Mouse (Mus musculus) CH12.LX (cell line): ENCODE data around the gene Pcmt1. TPM values are rescaled to one million over a fixed set of nuclear protein-coding genes. Genes with fewer than 3 reads are reported as not detected.

Source experiments
- DNase-seq: peaks from one replicate; pipeline ENCODE4 v3.0.0-alpha.2; 2013; ENCODE audit errors: extremely low read depth
- H3K27ac ChIP-seq: 2 replicates; pipeline ENCODE4 v1.5.1; 2012; ENCODE audit warnings: low read depth, mild to moderate bottlenecking, control low read depth, moderate library complexity; ENCODE audit not compliant: insufficient read depth
- H3K27me3 ChIP-seq: replicated peaks from 2 replicates; pipeline ENCODE3; 2012; ENCODE audit warnings: inconsistent platforms
- H3K36me3 ChIP-seq, 2 experiments: replicated peaks in 1 of 2; 2 replicates each; pipeline versions ENCODE3 to v1.6.1; 2012; ENCODE audit warnings: inconsistent platforms in 1 of 2, low read length in 1 of 2, mild to moderate bottlenecking in 1 of 2, mixed read lengths in 1 of 2, moderate library complexity in 1 of 2; ENCODE audit not compliant: control insufficient read depth in 1 of 2, insufficient read depth in 1 of 2
- H3K4me1 ChIP-seq, 2 experiments: 2 replicates each; pipeline ENCODE4 v1.6.1; 2012; ENCODE audit warnings: inconsistent platforms in 1 of 2, moderate library complexity in 1 of 2; ENCODE audit not compliant: insufficient read depth in 2 of 2, control insufficient read depth in 1 of 2
- H3K4me2 ChIP-seq: 2 replicates; pipeline ENCODE4 v1.6.1; 2012; ENCODE audit warnings: low read depth, mild to moderate bottlenecking, control low read depth; ENCODE audit not compliant: poor library complexity, insufficient read depth, severe bottlenecking
- H3K4me3 ChIP-seq, 3 experiments: fragments of 150-350 bp in 1 of 3; sonication (generic) in 1 of 3; replicated peaks in 1 of 3; 2 replicates each; pipeline versions ENCODE3 to v1.5.1; 2011 to 2012; ENCODE audit warnings: low read depth in 2 of 3, low read length in 2 of 3, mild to moderate bottlenecking in 2 of 3, moderate library complexity in 2 of 3, control low read depth in 1 of 3, improper control_type of control experiment in 1 of 3, inconsistent platforms in 1 of 3, mixed read lengths in 1 of 3; ENCODE audit not compliant: poor library complexity in 1 of 3
- H3K79me2 ChIP-seq: replicated peaks from 2 replicates; pipeline ENCODE4 v1.6.1; 2012; ENCODE audit warnings: mild to moderate bottlenecking, moderate library complexity; ENCODE audit not compliant: control insufficient read depth, poor library complexity, insufficient read depth, severe bottlenecking; ENCODE audit errors: extremely low read depth
- H3K9ac ChIP-seq: 2 replicates; pipeline ENCODE4 v1.6.1; 2012; ENCODE audit warnings: low read depth, mild to moderate bottlenecking, control low read depth, moderate library complexity; ENCODE audit not compliant: insufficient read depth
- H3K9me3 ChIP-seq: replicated peaks from 2 replicates; pipeline ENCODE3; 2012; ENCODE audit warnings: low read length, inconsistent platforms, mixed read lengths
- CTCF ChIP-seq, 2 experiments: IDR thresholded peaks in 1 of 2; conservative IDR thresholded peaks in 1 of 2; 2 replicates each; pipeline ENCODE4 v1.5.1; 2011 to 2012; ENCODE audit warnings: low read depth in 2 of 2, low read length in 2 of 2, improper control_type of control experiment in 1 of 2, inconsistent platforms in 1 of 2, mild to moderate bottlenecking in 1 of 2, moderate library complexity in 1 of 2
- ELF1 ChIP-seq: IDR thresholded peaks from 2 replicates; pipeline ENCODE4 v1.6.1; 2014; ENCODE audit warnings: low read depth, mild to moderate bottlenecking, inconsistent platforms, low read length, improper control_type of control experiment
- ETS1 ChIP-seq: conservative IDR thresholded peaks from 2 replicates; pipeline ENCODE4 v1.6.1; 2012; ENCODE audit warnings: low read depth, mild to moderate bottlenecking, inconsistent platforms, low read length, improper control_type of control experiment, moderate library complexity
- GABPA ChIP-seq: IDR thresholded peaks from 2 replicates; pipeline ENCODE4 v1.6.1; 2012; ENCODE audit warnings: low read depth, low read length, improper control_type of control experiment, inconsistent platforms; ENCODE audit not compliant: insufficient replicate concordance
- HCFC1 ChIP-seq: IDR thresholded peaks from 2 replicates; pipeline ENCODE4 v1.6.1; 2012; ENCODE audit warnings: low read depth, mild to moderate bottlenecking, inconsistent platforms, low read length, improper control_type of control experiment
- IRF4 ChIP-seq: IDR thresholded peaks from 2 replicates; pipeline ENCODE4 v1.6.1; 2014; ENCODE audit warnings: low read depth, mild to moderate bottlenecking, inconsistent platforms, low read length, improper control_type of control experiment
- JUN ChIP-seq: IDR thresholded peaks from 2 replicates; pipeline ENCODE4 v1.6.1; 2011; ENCODE audit warnings: low read depth, mild to moderate bottlenecking, low read length, improper control_type of control experiment, moderate library complexity; ENCODE audit not compliant: insufficient read depth
- JUND ChIP-seq: conservative IDR thresholded peaks from 2 replicates; pipeline ENCODE4 v1.6.1; 2011; ENCODE audit warnings: low read depth, low read length, improper control_type of control experiment
- MAZ ChIP-seq: IDR thresholded peaks from 2 replicates; pipeline ENCODE4 v1.6.1; 2012; ENCODE audit warnings: low read depth, mild to moderate bottlenecking, inconsistent platforms, low read length, improper control_type of control experiment, moderate library complexity
- MYC ChIP-seq: IDR thresholded peaks from 2 replicates; pipeline ENCODE4 v1.6.1; 2011; ENCODE audit warnings: low read depth, mild to moderate bottlenecking, improper control_type of control experiment, low read length
- NELFE ChIP-seq: IDR thresholded peaks from 2 replicates; pipeline ENCODE4 v1.6.1; 2011; ENCODE audit warnings: low read depth, low read length, improper control_type of control experiment
- PAX5 ChIP-seq: IDR thresholded peaks from 2 replicates; pipeline ENCODE4 v1.6.1; 2012; ENCODE audit warnings: low read length, inconsistent platforms, mixed read lengths
- POLR2A ChIP-seq: IDR thresholded peaks from 2 replicates; pipeline ENCODE4 v1.6.1; 2011; ENCODE audit warnings: low read depth, mild to moderate bottlenecking, improper control_type of control experiment, low read length
- POLR2AphosphoS2 ChIP-seq: IDR thresholded peaks from 2 replicates; pipeline ENCODE4 v1.6.1; 2011; ENCODE audit warnings: low read depth, low read length, improper control_type of control experiment
- SMC3 ChIP-seq: IDR thresholded peaks from 2 replicates; pipeline ENCODE4 v1.6.1; 2011; ENCODE audit warnings: low read depth, low read length, improper control_type of control experiment
- UBTF ChIP-seq: IDR thresholded peaks from 2 replicates; pipeline ENCODE4 v1.6.1; 2012; ENCODE audit warnings: low read depth, mild to moderate bottlenecking, inconsistent platforms, low read length, improper control_type of control experiment, moderate library complexity
- USF1 ChIP-seq: IDR thresholded peaks from 2 replicates; pipeline ENCODE4 v1.6.1; 2014; ENCODE audit warnings: low read depth, mild to moderate bottlenecking, inconsistent platforms, low read length, improper control_type of control experiment
- ZKSCAN1 ChIP-seq: IDR thresholded peaks from 2 replicates; pipeline ENCODE4 v1.6.1; 2012; ENCODE audit warnings: low read depth, inconsistent platforms, low read length, improper control_type of control experiment, borderline replicate concordance
- ZNF384 ChIP-seq: IDR thresholded peaks from 2 replicates; pipeline ENCODE4 v1.6.1; 2012; ENCODE audit warnings: low read depth, low read length, improper control_type of control experiment, inconsistent platforms
- dilution Hi-C: fragments of 300-500 bp; cut with MboI; formaldehyde crosslinking; loops from 2 replicates; pipeline ENCODE4 v1.14.3; 2020; ENCODE audit warnings: low sequenced_read_pairs; ENCODE audit not compliant: extremely low pct_unique_long_range_greater_than_20kb, extremely low pct_ligation_motif_present
- in situ Hi-C: fragments of 300-500 bp; cut with MboI; formaldehyde crosslinking; loops from 3 replicates; pipeline ENCODE4 v1.14.3; 2019; ENCODE audit warnings: low sequenced_read_pairs, low pct_ligation_motif_present, low pct_unique_long_range_greater_than_20kb, mixed read lengths
- polyA plus RNA-seq: library from polyadenylated mRNA; unstranded; fragments of >175 nt; gene quantifications from 2 replicates; pipeline ENCODE4 v1.2.1, GENCODE M21; 2012; ENCODE audit warnings: low read depth; ENCODE audit not compliant: insufficient read length
- total RNA-seq, 2 experiments: library from RNA; depleted of rRNA; stranded (reverse); fragments of 300-350 nt in 1 of 2; fragments of >200 nt in 1 of 2; gene quantifications; 2 replicates each; pipeline ENCODE4 v1.2.3; 2012 to 2014

Pcmt1 gene
- total and polyA plus RNA-seq, 3 experiments: 44.4 to 62.2 (median 56.5) TPM

DNA sequence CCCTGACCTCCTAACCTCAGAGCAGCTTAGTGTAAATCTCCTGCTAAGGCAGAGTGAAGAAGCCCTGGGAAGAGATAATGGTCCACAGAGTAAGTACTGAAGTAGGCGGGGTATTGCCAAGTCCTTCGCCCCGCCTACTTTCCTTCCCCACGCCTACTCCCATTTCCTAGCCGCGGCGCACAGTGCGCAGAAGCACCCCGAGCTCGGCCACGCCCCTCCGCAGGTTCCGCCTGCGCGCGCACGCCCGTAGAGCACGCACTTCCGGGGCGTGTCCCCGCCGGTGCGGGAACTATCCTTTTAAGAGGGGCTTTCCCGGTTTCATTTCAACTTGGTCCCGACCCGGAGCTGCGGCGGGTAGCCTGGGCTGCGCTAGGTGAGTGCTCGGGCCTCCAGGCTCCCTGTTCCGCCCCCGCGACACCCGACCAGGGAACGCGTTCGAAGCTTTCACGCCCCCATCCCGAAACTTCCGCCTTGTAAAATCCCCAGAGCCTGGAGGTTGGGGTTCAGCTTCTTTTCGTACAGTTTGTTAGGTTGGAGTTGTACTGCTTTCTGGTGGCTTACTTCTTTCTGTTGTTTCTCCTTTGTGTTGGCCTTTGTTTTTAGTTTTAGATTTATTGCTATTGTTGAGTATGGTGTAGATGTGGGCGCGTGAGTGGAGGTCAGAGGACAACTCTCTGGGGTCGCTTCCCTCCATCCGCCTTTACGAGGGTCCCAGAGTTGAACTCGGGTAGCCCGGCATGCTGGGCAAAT lies 45.0 kb upstream of the Pcmt1 start, which contains the start of gene Katna1 (continued):
- TF ChIP-seq JUND (no peak), ELF1 (peak; percentile 94), ZKSCAN1 (no peak), UBTF (no peak), POLR2AphosphoS2 (peak; percentile 86), USF1 (no peak), CTCF (conservative IDR thresholded peaks at IDR 0.05 in 1 of 2, IDR thresholded peaks at IDR 0.05 in 1 of 2; ENCODE audit: low read depth in 2 of 2, low read length in 2 of 2) (no peak), SMC3 (no peak)

DNA sequence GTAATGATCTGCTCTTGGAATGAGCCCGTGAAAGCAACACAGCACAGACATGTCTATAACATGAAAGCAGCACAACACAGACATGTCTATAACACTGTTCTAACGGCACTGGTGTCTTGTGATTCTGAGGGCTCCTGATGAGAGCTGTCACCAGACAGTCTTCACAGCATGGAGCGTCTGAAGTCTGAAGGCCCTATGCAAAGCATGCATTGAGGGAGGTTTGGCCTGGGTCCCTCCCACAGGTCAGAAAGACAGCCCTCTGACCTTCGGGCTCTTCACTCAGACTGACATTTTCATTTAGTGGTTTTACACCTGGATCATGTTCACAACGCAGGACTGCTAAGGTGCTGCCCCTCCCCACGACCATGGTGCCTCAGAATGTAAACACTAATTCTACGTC lies 34.1 kb upstream of the Pcmt1 start:
- no peaks in the 10 kb centered on the region for H3K27me3 ChIP-seq
- dilution Hi-C loops (no loop called here), in situ Hi-C loops (no loop called here)
- no peaks in the 10 kb centered on the region for H3K79me2 ChIP-seq
- no peak overlapping the region for H3K27ac ChIP-seq
- H3K9me3 ChIP-seq: no peaks in the 10 kb centered on the region
- H3K9ac ChIP-seq: no peak overlapping the region
- DNase-seq: no peak
- peaks cover 35 to 59% of the 10 kb centered on the region in 2 experiments for H3K36me3 ChIP-seq
- TF ChIP-seq PAX5 (no peak), NELFE (no peak), ELF1 (no peak), MYC (no peak), JUN (no peak), ZNF384 (no peak), MAZ (no peak), GABPA (no peak), POLR2A (no peak), ETS1 (no peak), HCFC1 (no peak), IRF4 (no peak)
- no peak overlapping the region for H3K4me3 ChIP-seq
- no peak overlapping the region for H3K4me2 ChIP-seq
- no peaks in the 10 kb centered on the region for H3K4me1 ChIP-seq

GRCm38 (mm10) chr10:7712506-7712905 lies 31.6 kb upstream of the Pcmt1 start:
- no peak overlapping the region for H3K4me2 ChIP-seq
- TF ChIP-seq MAZ: no peak
- H3K9me3 ChIP-seq: no peaks in the 10 kb centered on the region
- no peak overlapping the region for H3K4me3 ChIP-seq
- no peak for DNase-seq
- no peak overlapping the region for H3K27ac ChIP-seq
- dilution Hi-C loops (no loop called here), in situ Hi-C loops (no loop called here)
- no peaks in the 10 kb centered on the region for H3K79me2 ChIP-seq
- no peaks in the 10 kb centered on the region for H3K27me3 ChIP-seq
- H3K9ac ChIP-seq: no peak overlapping the region
- H3K36me3 ChIP-seq: peaks cover 46 to 72% of the 10 kb centered on the region in 2 experiments
- H3K4me1 ChIP-seq: no peaks in the 10 kb centered on the region
